24 mouse cellular contexts compared by ENCODE assay signal in genomic region chr13:106501273-106501672, GRCm38 (mm10).
DNase-seq lines count a peak whose midpoint lies in the region; ATAC-seq and TF ChIP-seq lines count a peak whose summit lies in the region.
"Had no signal": no experiment of that assay in that cellular context is flagged by ENCODE, and none has a peak within 500 bp of the region (broad histone marks: within the 10 kb centered on the region; RNA-seq: fewer than 3 reads in every experiment).

No protein-coding gene starts in this region.

- H3K4me2 ChIP-seq in liver, embryonic 11.5 days: no peak overlapping the region
- no peak overlapping the region for H3K4me2 ChIP-seq in liver, postnatal 0 days (ENCODE audit: low read depth, low read length)
- no peak overlapping the region for H3K4me2 ChIP-seq in neural tube, embryonic 11.5 days (ENCODE audit: low read depth)
- H3K4me2 ChIP-seq in stomach, embryonic 14.5 days (replicated peaks; ENCODE audit: low read depth, low read length): no peak overlapping the region
- H3K4me2 ChIP-seq: embryonic facial prominence, embryonic 13.5 days; forebrain, embryonic 12.5 days; hindbrain, embryonic 14.5 days; midbrain, embryonic 15.5 days; neural tube, embryonic 15.5 days had no signal

- WGBS in liver, embryonic 11.5 days: 69% methylated on average over 6 of the region's 6 CpGs
- WGBS in liver, postnatal 0 days (ENCODE audit: insufficient replicate concordance): 80% methylated on average over 6 of the region's 6 CpGs
- 72% methylated on average over 6 of the region's 6 CpGs for WGBS in neural tube, embryonic 11.5 days
- 23% methylated on average over 6 of the region's 6 CpGs for WGBS in stomach, embryonic 14.5 days
- 82% methylated on average over 6 of the region's 6 CpGs for WGBS in heart, embryonic 10.5 days

- TF ChIP-seq CTCF in liver, postnatal 0 days (IDR thresholded peaks at IDR 0.05; ENCODE audit: low read depth): no peak

- H3K9me3 ChIP-seq in liver, embryonic 11.5 days (ENCODE audit: control insufficient read depth, low read length): no peaks in the 10 kb centered on the region
- no peaks in the 10 kb centered on the region for H3K9me3 ChIP-seq in liver, postnatal 0 days (ENCODE audit: low read length)
- no peaks in the 10 kb centered on the region for H3K9me3 ChIP-seq in neural tube, embryonic 11.5 days (ENCODE audit: control insufficient read depth, low read length)
- H3K9me3 ChIP-seq in stomach, embryonic 14.5 days (ENCODE audit: control insufficient read depth, low read depth, low read length): no peaks in the 10 kb centered on the region
- no peaks in the 10 kb centered on the region for H3K9me3 ChIP-seq in heart, embryonic 10.5 days
- H3K9me3 ChIP-seq: embryonic facial prominence, embryonic 13.5 days; forebrain, embryonic 12.5 days; midbrain, embryonic 15.5 days; neural tube, embryonic 15.5 days had no signal

- no peak overlapping the region for H3K4me3 ChIP-seq in liver, embryonic 11.5 days (ENCODE audit: low read depth, low read length)
- H3K4me3 ChIP-seq in liver, postnatal 0 days (ENCODE audit: low read depth, low read length): no peak overlapping the region
- H3K4me3 ChIP-seq in neural tube, embryonic 11.5 days (ENCODE audit: low read depth, low read length): no peak overlapping the region
- no peak overlapping the region for H3K4me3 ChIP-seq in stomach, embryonic 14.5 days (ENCODE audit: low read depth, low read length)
- no peak overlapping the region for H3K4me3 ChIP-seq in heart, embryonic 10.5 days
- H3K4me3 ChIP-seq: embryonic facial prominence, embryonic 13.5 days; erythroblast, embryonic 14.5 days; forebrain, embryonic 12.5 days; gastrocnemius, adult 2 months; left cerebral cortex, adult 2 months; megakaryocyte, embryonic 14.5 days; midbrain, embryonic 15.5 days; myocyte; neural tube, embryonic 15.5 days had no signal

- ATAC-seq in liver, embryonic 11.5 days (replicated peaks; ENCODE audit: low FRiP score): peak; percentile 53; the same call in 1 of the 2 replicates
- no peak for ATAC-seq in liver, postnatal 0 days
- no peak for ATAC-seq in neural tube, embryonic 11.5 days (ENCODE audit: insufficient read depth, low FRiP score, low TSS enrichment)
- ATAC-seq in stomach, embryonic 14.5 days (ENCODE audit: insufficient number of reproducible peaks, insufficient read depth, low FRiP score, low read depth): peak; percentile 80; the same call in 1 of the 2 replicates
- ATAC-seq: midbrain, embryonic 15.5 days had no signal

- H3K36me3 ChIP-seq in liver, embryonic 11.5 days (ENCODE audit: control insufficient read depth, insufficient read depth, low read length): no peaks in the 10 kb centered on the region
- H3K36me3 ChIP-seq in liver, postnatal 0 days (replicated peaks; ENCODE audit: insufficient read depth, low read length): no peaks in the 10 kb centered on the region
- no peaks in the 10 kb centered on the region for H3K36me3 ChIP-seq in neural tube, embryonic 11.5 days (ENCODE audit: control insufficient read depth, insufficient read depth, low read length)
- no peaks in the 10 kb centered on the region for H3K36me3 ChIP-seq in stomach, embryonic 14.5 days (ENCODE audit: control insufficient read depth, insufficient read depth, low read length)
- H3K36me3 ChIP-seq in heart, embryonic 10.5 days: no peaks in the 10 kb centered on the region
- H3K36me3 ChIP-seq: embryonic facial prominence, embryonic 13.5 days; forebrain, embryonic 12.5 days; midbrain, embryonic 15.5 days; neural tube, embryonic 15.5 days had no signal

- TF ChIP-seq EP300 in liver, postnatal 0 days (IDR thresholded peaks at IDR 0.05; ENCODE audit: low read depth): no peak

- no peak overlapping the region for H3K27ac ChIP-seq in liver, embryonic 11.5 days (ENCODE audit: low read depth, low read length)
- H3K27ac ChIP-seq in liver, postnatal 0 days (ENCODE audit: low read depth): no peak overlapping the region
- no peak overlapping the region for H3K27ac ChIP-seq in neural tube, embryonic 11.5 days (ENCODE audit: low read depth, low read length)
- peak overlapping the region; percentile 55; the same call in 1 of the 2 replicates for H3K27ac ChIP-seq in stomach, embryonic 14.5 days (ENCODE audit: low read length)
- no peak overlapping the region for H3K27ac ChIP-seq in heart, embryonic 10.5 days
- H3K27ac ChIP-seq: embryonic facial prominence, embryonic 13.5 days; forebrain, embryonic 12.5 days; gastrocnemius, adult 2 months; hindbrain, embryonic 14.5 days; left cerebral cortex, adult 2 months; midbrain, embryonic 15.5 days; neural tube, embryonic 15.5 days had no signal

- H3K9ac ChIP-seq in liver, embryonic 11.5 days (ENCODE audit: low read depth, low read length): no peak overlapping the region
- no peak overlapping the region for H3K9ac ChIP-seq in liver, postnatal 0 days (replicated peaks)
- H3K9ac ChIP-seq in neural tube, embryonic 11.5 days (ENCODE audit: low read length): no peak overlapping the region
- no peak overlapping the region for H3K9ac ChIP-seq in stomach, embryonic 14.5 days (replicated peaks; ENCODE audit: low read depth, low read length)
- H3K9ac ChIP-seq: embryonic facial prominence, embryonic 13.5 days; forebrain, embryonic 12.5 days; hindbrain, embryonic 14.5 days; midbrain, embryonic 15.5 days; neural tube, embryonic 15.5 days had no signal

- no peak for DNase-seq in liver, embryonic 11.5 days (ENCODE audit: low spot score)
- no peak for DNase-seq in liver, postnatal 0 days
- peak; percentile 12 for DNase-seq in neural tube, embryonic 11.5 days (ENCODE audit: low spot score)
- DNase-seq in neural tube, embryonic 10.5 days (ENCODE audit: extremely low spot score, low spot score): no peak
- no peak for DNase-seq in adipocyte (ENCODE audit: low spot score)
- no peak for DNase-seq in heart, embryonic 10.5 days (ENCODE audit: low spot score)
- DNase-seq: adrenal gland, adult 8-10 months; cerebellum, adult 18-20 months; cerebellum, postnatal 14 days; gastrocnemius, adult 2 months; heart, postnatal 4 days; kidney, adult 11 months; layer of hippocampus, adult 9-11 months; thymus, postnatal 14 days had no signal

- no peaks in the 10 kb centered on the region for H3K27me3 ChIP-seq in liver, embryonic 11.5 days (replicated peaks; ENCODE audit: control insufficient read depth, insufficient read depth, low read length)
- H3K27me3 ChIP-seq in liver, postnatal 0 days (ENCODE audit: insufficient read depth, low read length): no peaks in the 10 kb centered on the region
- H3K27me3 ChIP-seq in neural tube, embryonic 11.5 days (ENCODE audit: control insufficient read depth, insufficient read depth, low read length): no peaks in the 10 kb centered on the region
- no peaks in the 10 kb centered on the region for H3K27me3 ChIP-seq in stomach, embryonic 14.5 days (ENCODE audit: control insufficient read depth, insufficient read depth, low read length)
- no peaks in the 10 kb centered on the region for H3K27me3 ChIP-seq in heart, embryonic 10.5 days (ENCODE audit: insufficient read depth, poor library complexity, severe bottlenecking)
- H3K27me3 ChIP-seq: embryonic facial prominence, embryonic 13.5 days; forebrain, embryonic 12.5 days; megakaryocyte, embryonic 14.5 days; midbrain, embryonic 15.5 days; neural tube, embryonic 15.5 days had no signal

- no peaks in the 10 kb centered on the region for H3K4me1 ChIP-seq in liver, embryonic 11.5 days (replicated peaks; ENCODE audit: control insufficient read depth, insufficient read depth, low read length)
- no peaks in the 10 kb centered on the region for H3K4me1 ChIP-seq in liver, postnatal 0 days (ENCODE audit: insufficient read depth)
- no peaks in the 10 kb centered on the region for H3K4me1 ChIP-seq in neural tube, embryonic 11.5 days (ENCODE audit: control insufficient read depth, insufficient read depth, low read length)
- no peaks in the 10 kb centered on the region for H3K4me1 ChIP-seq in stomach, embryonic 14.5 days (ENCODE audit: control insufficient read depth, insufficient read depth, low read length)
- H3K4me1 ChIP-seq in heart, embryonic 10.5 days: no peaks in the 10 kb centered on the region
- H3K4me1 ChIP-seq: embryonic facial prominence, embryonic 13.5 days; forebrain, embryonic 12.5 days; megakaryocyte, embryonic 14.5 days; midbrain, embryonic 15.5 days; neural tube, embryonic 15.5 days had no signal

Comparison
In these comparisons a context has a peak if more than half of its experiments do, and no peak if none do; other contexts are left out.
1. ATAC-seq: peak in liver, embryonic 11.5 days (single experiment) and stomach, embryonic 14.5 days (single experiment); none in liver, postnatal 0 days (single experiment) and neural tube, embryonic 11.5 days (single experiment).